Mouse (Mus musculus) splenic B cell, adult 2 months (primary cell): ENCODE results near the gene Il3ra.

Source experiments
- DNase-seq: peaks from one replicate; pipeline ENCODE4 v3.0.0-alpha.2; 2011; ENCODE audit warnings: low read depth, low spot score
- H3K27me3 ChIP-seq: 2 replicates; pipeline ENCODE4 v1.6.1; 2012; ENCODE audit warnings: mild to moderate bottlenecking, low read length, moderate library complexity, mixed read lengths; ENCODE audit not compliant: control insufficient read depth, poor library complexity, insufficient read depth, severe bottlenecking
- H3K36me3 ChIP-seq: 2 replicates; pipeline ENCODE4 v1.6.1; 2012; ENCODE audit warnings: mild to moderate bottlenecking, low read length, moderate library complexity, mixed read lengths; ENCODE audit not compliant: control insufficient read depth, poor library complexity, insufficient read depth, severe bottlenecking

The Il3ra gene

DNA sequence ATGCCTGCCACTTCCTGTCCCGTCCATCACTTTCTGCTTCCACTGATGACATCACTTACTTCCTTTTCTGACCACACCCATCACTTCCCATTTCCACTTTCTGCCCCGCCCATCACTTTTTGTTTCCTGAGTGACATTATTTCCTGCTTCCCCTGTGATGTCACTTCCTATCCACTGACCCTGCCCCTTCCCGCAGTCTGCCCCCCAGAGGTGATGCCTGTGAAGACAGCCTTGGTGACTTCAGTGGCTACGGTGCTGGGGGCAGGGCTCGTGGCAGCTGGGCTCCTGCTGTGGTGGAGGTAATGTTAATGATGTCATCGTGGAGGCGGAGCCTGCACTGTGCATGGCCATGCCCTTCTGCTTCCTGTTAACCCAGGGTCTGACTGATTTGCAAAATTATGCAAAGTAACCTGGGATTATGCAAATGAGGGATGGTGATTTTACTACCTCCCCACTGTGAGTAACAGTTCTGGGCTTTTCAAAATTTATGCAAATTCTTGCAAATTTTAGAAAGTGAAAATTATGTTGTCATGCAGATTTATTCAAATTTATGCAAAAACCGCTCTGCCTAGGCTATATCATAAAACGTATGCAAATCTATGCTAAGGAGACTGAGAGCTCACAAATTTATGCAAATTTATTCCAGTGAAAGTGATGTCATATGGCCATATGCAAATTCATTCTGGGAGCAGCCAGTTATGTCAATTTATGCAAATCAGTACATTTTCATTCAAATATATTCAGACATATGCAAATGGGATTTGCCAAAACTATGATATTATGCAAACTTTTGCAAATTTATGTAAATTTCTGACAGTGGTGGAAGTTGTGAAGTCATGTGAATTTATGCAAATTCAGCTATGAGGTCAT, 5.9 kb downstream of the Il3ra start:
- peak; percentile 87 for DNase-seq
- Histone ChIP-seq H3K27me3 (no peaks in the 10 kb centered on the region), H3K36me3 (no peaks in the 10 kb centered on the region)

- no peaks in the 10 kb centered on the region for H3K36me3 ChIP-seq
- DNase-seq: peak; percentile 54
Measured at GRCm38 (mm10) chr14:14352606-14353005, 6.5 kb downstream of the Il3ra start.

GRCm38 (mm10) chr14:14353081-14353732, 7.1 kb downstream of the Il3ra start:
- no peaks in the 10 kb centered on the region for H3K27me3 ChIP-seq
- DNase-seq: peak; percentile 46
- no peaks in the 10 kb centered on the region for H3K36me3 ChIP-seq

More at GRCm38 (mm10) chr14:14352606-14353005, 6.5 kb downstream of the Il3ra start:
- no peaks in the 10 kb centered on the region for H3K27me3 ChIP-seq

- peak; percentile 53 for DNase-seq
- H3K36me3 ChIP-seq: no peaks in the 10 kb centered on the region
- no peaks in the 10 kb centered on the region for H3K27me3 ChIP-seq
Measured at GRCm38 (mm10) chr14:14353740-14354510, 7.8 kb downstream of the Il3ra start.

- DNase-seq: peak; percentile 54
- H3K36me3 ChIP-seq: no peaks in the 10 kb centered on the region
- no peaks in the 10 kb centered on the region for H3K27me3 ChIP-seq
Measured at GRCm38 (mm10) chr14:14354511-14355359, 8.7 kb downstream of the Il3ra start.

DNA sequence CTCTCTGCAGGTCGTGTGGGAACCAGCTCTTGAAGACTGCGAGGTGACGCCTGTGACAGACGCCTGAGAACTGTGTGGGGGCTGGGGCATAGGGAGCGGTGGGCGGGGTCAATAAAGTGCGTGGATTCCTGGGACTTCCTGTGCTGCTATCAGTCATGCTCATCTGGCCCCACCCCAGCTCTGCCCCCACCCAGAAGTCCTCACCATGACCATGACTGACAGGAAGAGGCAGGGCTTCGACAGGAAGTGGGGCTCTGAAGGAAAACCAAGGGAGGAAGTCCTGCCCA, 9.2 kb downstream of the Il3ra start:
- DNase-seq: no peak
- Histone ChIP-seq H3K36me3 (no peaks in the 10 kb centered on the region), H3K27me3 (no peaks in the 10 kb centered on the region)

- Histone ChIP-seq H3K36me3 (no peaks in the 10 kb centered on the region), H3K27me3 (no peaks in the 10 kb centered on the region)
- no peak for DNase-seq
Measured at GRCm38 (mm10) chr14:14395535-14395934, 49.5 kb downstream of the Il3ra start.

DNA sequence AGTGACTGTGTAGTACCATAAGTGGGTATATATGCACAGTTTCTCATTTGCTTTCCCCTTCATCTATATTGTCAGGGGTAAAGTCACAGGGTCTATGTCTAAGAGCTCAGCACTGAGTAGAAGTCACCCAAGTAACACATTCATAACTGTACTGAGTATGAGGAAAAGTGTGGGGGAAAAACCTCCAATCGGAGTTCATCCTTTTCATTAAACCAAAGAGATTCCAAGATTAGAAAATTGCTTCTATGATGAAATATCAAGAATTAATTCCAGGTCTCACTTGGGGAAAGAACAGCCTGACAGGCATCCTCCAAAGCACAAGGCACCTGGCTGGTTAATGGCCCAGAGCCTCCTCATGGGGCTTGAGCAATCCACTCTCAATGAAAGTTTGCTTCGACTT, 54.9 kb downstream of the Il3ra start, which contains the start of gene Olfr721-ps1:
Gene Olfr721-ps1, plus strand, starts transcription at position 301 of the 400 bp plus-strand sequence.
- no peak for DNase-seq
- Histone ChIP-seq H3K36me3 (no peaks in the 10 kb centered on the region), H3K27me3 (no peaks in the 10 kb centered on the region)
